Mouse (Mus musculus) heart, embryonic 12.5 days (tissue): ENCODE data around the gene Lyl1. TPM values are rescaled to one million over a fixed set of nuclear protein-coding genes. Genes with fewer than 3 reads are reported as not detected.
A peak's percentile ranks its signal among the peaks of the same experiment; 100 is the strongest.
"Not testable (repeated sequence)": the region's sequence is repeated elsewhere in the genome, so short reads cannot be mapped to it uniquely, and the experiment has no call there.

Source experiments
- ATAC-seq: fragments of 200-750 bp; cut with Nextera tagmentation; 2 replicates; pipeline ENCODE4 v1.8.0; 2017; ENCODE audit warnings: moderate TSS enrichment, moderate library complexity; ENCODE audit not compliant: insufficient number of reproducible peaks, low FRiP score
- H3K27ac ChIP-seq: fragments of 300-500 bp; sonication (generic); 2 replicates; pipeline ENCODE4 v1.5.1; 2016; ENCODE audit warnings: mild to moderate bottlenecking, moderate library complexity; ENCODE audit not compliant: poor library complexity, severe bottlenecking
- H3K27me3 ChIP-seq: fragments of 300-500 bp; sonication (generic); replicated peaks from 2 replicates; pipeline ENCODE4 v1.6.1; 2016; ENCODE audit warnings: mild to moderate bottlenecking, moderate library complexity
- H3K36me3 ChIP-seq: fragments of 300-500 bp; sonication (generic); 2 replicates; pipeline ENCODE4 v1.6.1; 2016; ENCODE audit warnings: mild to moderate bottlenecking, moderate library complexity
- H3K4me1 ChIP-seq: fragments of 300-500 bp; sonication (generic); replicated peaks from 2 replicates; pipeline ENCODE4 v1.6.1; 2016; ENCODE audit warnings: mild to moderate bottlenecking
- H3K4me2 ChIP-seq: fragments of 300-500 bp; sonication (generic); 2 replicates; pipeline ENCODE4 v1.6.1; 2016; ENCODE audit warnings: mild to moderate bottlenecking, moderate library complexity
- H3K4me3 ChIP-seq: fragments of 300-500 bp; sonication (generic); 2 replicates; pipeline ENCODE4 v1.5.1; 2016; ENCODE audit warnings: mild to moderate bottlenecking
- H3K9ac ChIP-seq: fragments of 300-500 bp; sonication (generic); 2 replicates; pipeline ENCODE4 v1.6.1; 2016; ENCODE audit warnings: mild to moderate bottlenecking, moderate library complexity
- H3K9me3 ChIP-seq: fragments of 300-500 bp; sonication (generic); replicated peaks from 2 replicates; pipeline ENCODE4 v1.6.1; 2016; ENCODE audit warnings: mild to moderate bottlenecking, moderate library complexity
- WGBS: fragments of 180-500 bp; shearing (Covaris S2); methylation state at CpG from one replicate; pipeline ENCODE4 v1.1.7; 2016; 5-methylcytosine and 5-hydroxymethylcytosine counted together
- polyA plus RNA-seq: library from polyadenylated mRNA; unstranded; fragments of >200 nt; fragmentation: Nextera tagmentation; extraction: Ambion mirVana; gene quantifications from 2 replicates; pipeline ENCODE4 v1.2.1, GENCODE M21; 2016

The Lyl1 gene
- polyA plus RNA-seq, 1 experiment from 2014 or later: 19.7 TPM

- ATAC-seq: not testable (repeated sequence)
- H3K36me3 ChIP-seq: peaks cover 67% of the 10 kb centered on the region
- WGBS: 78% methylated on average over 5 of the region's 5 CpGs
Measured at GRCm38 (mm10) chr8:84670295-84671006, 30.8 kb upstream of the Lyl1 start.

DNA sequence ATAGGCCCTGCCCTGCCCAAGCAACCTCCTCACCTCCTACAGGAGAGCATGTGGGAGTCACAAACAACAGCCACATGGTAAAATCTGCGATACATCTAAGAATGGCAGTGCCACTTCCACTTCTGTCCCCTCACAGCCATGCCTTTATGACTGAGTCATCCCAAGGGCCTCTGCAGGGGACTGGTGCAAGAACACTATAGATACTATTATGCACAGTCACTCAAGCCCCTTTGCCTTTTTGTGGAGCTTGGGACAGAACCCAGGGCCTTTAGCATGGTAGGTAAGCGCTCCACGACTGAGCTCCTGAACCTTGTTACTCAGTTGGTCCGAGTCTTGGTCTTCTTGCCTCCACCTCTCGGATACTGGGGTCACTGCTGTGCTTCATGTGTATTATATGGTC, 24.0 kb upstream of the Lyl1 start:
- Histone ChIP-seq H3K9ac (no peak overlapping the region), H3K9me3 (no peaks in the 10 kb centered on the region), H3K4me1 (peaks cover 20% of the 10 kb centered on the region), H3K4me3 (no peak overlapping the region), H3K27ac (no peak overlapping the region), H3K36me3 (peaks cover 60% of the 10 kb centered on the region), H3K4me2 (no peak overlapping the region), H3K27me3 (no peaks in the 10 kb centered on the region)
- WGBS: 86% methylated on average over 5 of the region's 5 CpGs
- ATAC-seq: no peak

More at GRCm38 (mm10) chr8:84670295-84671006, 30.8 kb upstream of the Lyl1 start:
- not testable (repeated sequence) for H3K9ac ChIP-seq, H3K27me3 ChIP-seq, H3K4me3 ChIP-seq, H3K4me1 ChIP-seq, H3K27ac ChIP-seq, H3K4me2 ChIP-seq, H3K9me3 ChIP-seq

GRCm38 (mm10) chr8:84681476-84681875, 19.8 kb upstream of the Lyl1 start:
- WGBS: 64% methylated on average over 2 of the region's 2 CpGs
- ATAC-seq: no peak
- H3K27ac ChIP-seq: no peak overlapping the region; the same call in 1 of the 2 replicates
- no peak overlapping the region for H3K4me2 ChIP-seq
- H3K4me1 ChIP-seq: peaks cover 49% of the 10 kb centered on the region
- H3K4me3 ChIP-seq: no peak overlapping the region
- H3K9ac ChIP-seq: no peak overlapping the region
- H3K9me3 ChIP-seq: no peaks in the 10 kb centered on the region
- H3K27me3 ChIP-seq: no peaks in the 10 kb centered on the region
- peaks cover 23% of the 10 kb centered on the region for H3K36me3 ChIP-seq

DNA sequence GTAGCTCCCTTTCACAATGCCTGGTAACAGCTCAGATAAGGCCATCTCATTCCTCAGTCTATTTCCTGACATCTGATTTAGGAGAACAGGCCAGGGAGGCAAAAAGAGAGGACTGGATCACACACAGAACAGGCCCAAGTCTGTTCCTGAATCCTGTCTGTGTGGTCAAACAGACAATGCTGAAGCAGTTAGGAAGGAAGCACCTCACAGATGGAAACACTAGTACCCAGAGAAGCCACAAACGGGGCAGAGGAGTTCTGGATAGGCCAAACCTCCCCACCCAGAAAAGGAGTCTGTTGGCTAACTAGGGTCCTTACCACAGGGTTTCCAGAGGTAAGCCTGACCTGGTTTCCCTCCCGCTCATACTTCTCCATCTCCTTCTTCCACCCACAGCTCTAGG, 19.0 kb upstream of the Lyl1 start:
- Histone ChIP-seq H3K27me3 (no peaks in the 10 kb centered on the region), H3K27ac (peak overlapping the region; percentile 32; the same call in 1 of the 2 replicates), H3K4me3 (no peak overlapping the region), H3K4me2 (no peak overlapping the region), H3K9me3 (no peaks in the 10 kb centered on the region), H3K9ac (peak overlapping the region; percentile 24; the same call in 1 of the 2 replicates), H3K36me3 (peaks cover 17% of the 10 kb centered on the region), H3K4me1 (peaks cover 49% of the 10 kb centered on the region)
- no peak for ATAC-seq
- WGBS: 71% methylated on average over 2 of the region's 2 CpGs

GRCm38 (mm10) chr8:84684537-84684936, 16.7 kb upstream of the Lyl1 start:
- 70% methylated on average over 3 of the region's 3 CpGs for WGBS
- Histone ChIP-seq H3K9ac (no peak overlapping the region), H3K9me3 (no peaks in the 10 kb centered on the region), H3K27me3 (no peaks in the 10 kb centered on the region), H3K4me3 (no peak overlapping the region), H3K4me1 (peaks cover 56% of the 10 kb centered on the region), H3K4me2 (no peak overlapping the region), H3K36me3 (peaks cover 17% of the 10 kb centered on the region), H3K27ac (no peak overlapping the region)
- ATAC-seq: no peak

DNA sequence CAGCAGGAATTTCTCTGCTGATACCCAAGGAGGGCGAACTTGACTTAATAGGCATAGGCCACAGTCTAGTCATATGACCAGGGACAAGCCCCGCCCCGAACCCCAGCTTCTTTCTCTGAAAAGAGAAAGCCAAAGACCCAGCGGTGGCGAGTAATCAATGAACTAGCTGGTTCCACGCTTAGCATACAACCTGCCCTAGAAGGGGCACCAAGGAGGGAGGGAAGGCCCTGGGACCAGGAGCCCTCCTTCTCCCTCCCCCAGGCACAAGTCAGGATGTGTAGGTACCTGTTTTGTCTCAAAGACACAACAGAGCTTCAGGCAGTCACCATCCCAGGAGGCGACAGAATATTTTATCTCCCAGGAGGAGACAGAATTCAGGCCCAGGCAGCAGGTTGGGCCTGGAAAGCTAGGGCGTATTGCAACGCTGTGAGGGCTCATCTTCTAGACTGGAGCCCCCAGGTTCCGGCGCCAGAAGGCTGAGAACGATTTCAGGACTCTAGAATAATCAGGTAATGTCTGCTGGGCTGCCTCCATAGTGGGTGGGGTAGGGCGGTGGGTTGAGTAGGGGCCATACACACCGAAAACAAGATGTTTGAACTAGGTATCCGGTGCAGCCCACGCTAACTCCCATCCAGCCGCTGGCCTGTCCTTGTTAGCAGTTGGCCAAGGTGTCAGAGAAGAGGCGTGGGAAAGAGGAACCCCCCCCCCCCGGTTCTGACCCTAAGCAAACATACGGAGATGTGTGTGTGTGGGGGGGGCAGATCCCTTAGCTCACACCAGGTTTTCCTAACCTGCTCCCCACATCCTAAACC, 14.9 kb upstream of the Lyl1 start, which contains the start of gene Trmt1:
Gene Trmt1, plus strand, starts transcription at position 117 of the 812 bp plus-strand sequence.
- WGBS: 11% methylated on average over 20 of the region's 20 CpGs
- Histone ChIP-seq H3K4me2 (peak within 1 kb of the TSS; percentile 96), H3K36me3 (peaks cover 16% of the 10 kb centered on the region), H3K27ac (peak within 1 kb of the TSS; percentile 93), H3K9me3 (no peaks in the 10 kb centered on the region), H3K4me1 (peaks cover 60% of the 10 kb centered on the region), H3K27me3 (no peaks in the 10 kb centered on the region), H3K4me3 (peak within 1 kb of the TSS; percentile 88), H3K9ac (peak within 1 kb of the TSS; percentile 96)
- ATAC-seq: peak; percentile 10; the same call in 1 of the 2 replicates

DNA sequence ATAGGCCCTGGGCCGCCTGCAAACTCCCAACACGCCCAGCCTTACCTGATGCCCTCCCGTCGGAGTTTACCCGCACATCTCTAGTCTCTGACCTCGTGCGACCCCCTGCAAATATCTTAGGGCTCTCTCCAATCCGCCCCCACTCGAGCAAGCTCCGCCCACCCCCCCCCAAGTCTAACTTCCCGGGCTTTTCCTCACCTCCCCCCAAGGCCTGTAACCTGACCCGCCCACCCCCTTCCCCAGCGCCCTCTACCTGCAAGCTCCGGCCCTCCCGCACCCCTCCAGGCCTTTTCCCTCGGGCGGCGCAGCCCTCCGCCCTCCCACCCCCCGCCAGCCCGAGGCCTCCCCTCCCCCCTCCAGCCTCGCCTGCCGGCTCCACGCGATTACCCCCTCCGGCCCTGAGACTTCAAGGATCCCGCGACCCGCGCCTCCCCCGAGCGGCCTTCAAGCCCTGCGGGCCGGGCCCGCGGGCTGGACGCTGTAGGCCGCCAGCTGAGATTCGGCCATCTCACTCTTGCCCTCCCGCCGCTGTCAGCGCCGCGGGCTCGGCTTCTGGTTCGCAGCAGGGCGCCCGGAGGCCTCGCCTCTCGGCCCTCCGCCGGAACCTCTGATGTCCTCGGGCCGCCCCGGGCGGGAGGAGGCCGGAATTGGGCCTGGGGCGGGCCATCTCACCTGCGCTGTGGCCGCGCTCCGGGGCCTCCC, 14.1 kb upstream of the Lyl1 start:
- peak; percentile 72 for ATAC-seq
- Histone ChIP-seq H3K27ac (peak overlapping the region; percentile 93), H3K4me2 (peak overlapping the region; percentile 96), H3K9ac (peak overlapping the region; percentile 96), H3K4me3 (peak overlapping the region; percentile 88), H3K4me1 (peaks cover 53% of the 10 kb centered on the region), H3K36me3 (peaks cover 21% of the 10 kb centered on the region), H3K9me3 (no peaks in the 10 kb centered on the region), H3K27me3 (no peaks in the 10 kb centered on the region)
- WGBS: under 1% methylated on average over 57 of the region's 62 CpGs

DNA sequence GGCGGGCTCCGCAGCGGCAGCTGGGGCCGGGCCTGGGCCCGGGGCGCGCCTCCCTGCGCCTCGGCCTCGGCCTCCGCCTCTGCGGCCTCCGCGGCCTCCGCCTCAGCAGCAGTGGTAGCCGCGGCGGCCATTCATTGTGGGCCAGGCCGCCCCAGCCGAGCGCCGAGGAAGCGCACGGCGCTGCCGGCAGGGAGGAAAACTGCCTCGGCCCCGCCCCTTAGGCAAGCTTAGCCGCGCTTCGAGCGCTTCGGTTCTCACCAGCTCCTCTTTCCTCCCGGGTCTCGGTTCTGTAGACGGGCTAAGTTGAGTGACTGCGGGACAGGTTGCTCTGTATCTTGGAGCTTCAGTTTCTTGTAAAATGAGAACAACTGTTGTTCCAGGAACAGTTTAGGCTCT, 13.6 kb upstream of the Lyl1 start, which contains the start of gene Nacc1:
Gene Nacc1, minus strand, starts transcription at position 158 of the 396 bp plus-strand sequence.
- Histone ChIP-seq H3K27me3 (no peaks in the 10 kb centered on the region), H3K9me3 (no peaks in the 10 kb centered on the region), H3K36me3 (peaks cover 21% of the 10 kb centered on the region), H3K4me2 (peak within 1 kb of the TSS; percentile 96), H3K4me3 (peak within 1 kb of the TSS; percentile 89), H3K4me1 (peaks cover 48% of the 10 kb centered on the region), H3K9ac (peak within 1 kb of the TSS; percentile 96), H3K27ac (peak within 1 kb of the TSS; percentile 93)
- peak; percentile 79 for ATAC-seq
- WGBS: under 1% methylated on average over 37 of the region's 37 CpGs

GRCm38 (mm10) chr8:84689091-84689915, 12.0 kb upstream of the Lyl1 start:
- Histone ChIP-seq H3K4me1 (peaks cover 42% of the 10 kb centered on the region), H3K36me3 (peaks cover 34% of the 10 kb centered on the region), H3K9me3 (no peaks in the 10 kb centered on the region), H3K27me3 (no peaks in the 10 kb centered on the region), H3K4me2 (peak overlapping the region; percentile 96), H3K27ac (peak overlapping the region; percentile 66), H3K9ac (peak overlapping the region; percentile 86), H3K4me3 (peak overlapping the region; percentile 89)
- under 1% methylated on average over 47 of the region's 47 CpGs for WGBS
- ATAC-seq: peak; percentile 86

GRCm38 (mm10) chr8:84693332-84693731, 7.9 kb upstream of the Lyl1 start:
- 60% methylated on average over 4 of the region's 4 CpGs for WGBS
- Histone ChIP-seq H3K27ac (no peak overlapping the region), H3K9ac (no peak overlapping the region), H3K4me1 (peaks cover 19% of the 10 kb centered on the region), H3K4me2 (no peak overlapping the region), H3K27me3 (no peaks in the 10 kb centered on the region), H3K9me3 (no peaks in the 10 kb centered on the region), H3K36me3 (peaks cover 73% of the 10 kb centered on the region), H3K4me3 (no peak overlapping the region)
- ATAC-seq: no peak
